Mouse (Mus musculus) myocyte (in vitro differentiated cells): ENCODE results near the gene Usp29.

ENCODE experiments used
- CEBPB ChIP-seq: IDR thresholded peaks from 2 replicates; pipeline ENCODE4 v1.6.1; 2011; ENCODE audit warnings: mild to moderate bottlenecking, moderate library complexity; ENCODE audit not compliant: poor library complexity, insufficient read depth, severe bottlenecking
- E2F4 ChIP-seq: IDR thresholded peaks from one replicate; pipeline ENCODE4 v1.6.1; 2011; ENCODE audit warnings: mild to moderate bottlenecking, control low read depth, moderate library complexity; ENCODE audit not compliant: insufficient read depth
- MYOG ChIP-seq, 3 experiments: IDR thresholded peaks; one replicate each; pipeline ENCODE4 v1.6.1; 2011; ENCODE audit warnings: control low read depth in 2 of 3, low read depth in 2 of 3, mild to moderate bottlenecking in 2 of 3; ENCODE audit not compliant: insufficient read length in 2 of 3, control insufficient read depth in 1 of 3, insufficient read depth in 1 of 3
- POLR2A ChIP-seq: IDR thresholded peaks from one replicate; pipeline ENCODE4 v1.6.1; 2011; ENCODE audit warnings: low read depth, mild to moderate bottlenecking, control low read depth, moderate library complexity; ENCODE audit not compliant: insufficient read length
- POLR2AphosphoS2 ChIP-seq: IDR thresholded peaks from one replicate; pipeline ENCODE4 v1.6.1; 2011; ENCODE audit warnings: low read depth, control low read depth; ENCODE audit not compliant: insufficient read length
- REST ChIP-seq: IDR thresholded peaks from one replicate; pipeline ENCODE4 v1.6.1; 2011; ENCODE audit warnings: mild to moderate bottlenecking, control low read depth, moderate library complexity; ENCODE audit not compliant: insufficient read depth, insufficient read length
- SRF ChIP-seq: IDR thresholded peaks from one replicate; pipeline ENCODE4 v1.6.1; 2011; ENCODE audit warnings: low read depth; ENCODE audit not compliant: control insufficient read depth, insufficient read length
- TCF3 ChIP-seq: IDR thresholded peaks from one replicate; pipeline ENCODE4 v1.6.1; 2011; ENCODE audit warnings: low read depth, control low read depth; ENCODE audit not compliant: insufficient read length
- USF1 ChIP-seq: IDR thresholded peaks from one replicate; pipeline ENCODE4 v1.6.1; 2011; ENCODE audit warnings: low read depth, mild to moderate bottlenecking, control low read depth, moderate library complexity

DNA sequence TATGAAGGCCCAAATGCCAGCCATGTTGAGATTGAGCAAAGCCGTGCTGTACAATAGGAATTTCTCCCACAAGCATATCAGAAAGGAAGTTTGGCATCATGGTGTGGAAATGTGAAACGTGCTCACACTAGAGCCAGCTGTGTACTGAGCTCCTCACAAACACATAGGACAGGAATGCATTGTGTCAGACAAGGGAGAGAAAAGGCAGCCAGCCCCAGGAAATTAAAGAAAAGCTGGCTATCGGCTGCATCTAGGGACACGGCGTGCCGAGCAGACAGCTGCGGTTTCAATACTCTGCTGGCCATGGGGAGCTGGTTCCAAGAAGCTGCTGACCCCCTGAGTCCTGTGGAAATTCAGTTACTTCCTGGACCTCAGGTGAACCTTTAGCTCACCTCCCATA lies 155.0 kb downstream of the Usp29 start:
- TF ChIP-seq POLR2AphosphoS2 (no peak), TCF3 (no peak), POLR2A (no peak), E2F4 (no peak), MYOG (IDR thresholded peaks at IDR 0.05; ENCODE audit: control insufficient read depth in 1 of 3, insufficient read depth in 1 of 3, insufficient read length in 2 of 3, low read depth in 2 of 3) (no peak), REST (no peak), USF1 (no peak), SRF (no peak), CEBPB (no peak)
